Mouse (Mus musculus): ENCODE measurements around the gene Zswim4.

DNA sequence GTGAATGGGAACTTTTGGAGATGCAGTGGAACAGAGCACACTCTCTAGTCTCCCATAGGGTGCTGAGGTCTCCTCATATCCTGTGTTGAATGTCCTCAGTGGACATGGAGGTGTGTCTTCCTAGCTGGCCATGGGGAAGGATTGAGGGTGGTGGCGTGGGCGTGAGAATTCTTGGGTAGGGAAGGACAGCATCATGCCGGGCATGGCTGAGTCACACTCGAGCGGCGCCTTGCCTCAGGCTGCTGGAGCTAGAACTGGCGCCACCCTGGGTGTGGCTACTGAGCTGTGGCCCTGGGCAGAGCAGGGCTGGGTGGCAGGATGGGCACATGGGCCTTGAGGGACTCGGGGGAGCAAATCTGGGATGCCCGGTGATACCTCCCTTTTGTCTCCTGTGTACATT lies 34.4 kb downstream of the Zswim4 start:
- TF ChIP-seq TAL1 (IDR thresholded peaks at IDR 0.05; ENCODE audit: low read length) = no peak
- no peak for TF ChIP-seq GATA1 (IDR thresholded peaks at IDR 0.05; ENCODE audit: low read length)

Data from erythroblast, embryonic 14.5 days (primary cell).